Mouse (Mus musculus) right cerebral cortex, postnatal 36 days (tissue): ENCODE data around the gene Itgb2.

Experiments
- DNase-seq, 2 experiments: peaks; one replicate each; pipeline ENCODE4 v3.0.0; 2022; ENCODE audit warnings: low spot score in 2 of 2, mixed read lengths in 1 of 2

Gene Itgb2

DNA sequence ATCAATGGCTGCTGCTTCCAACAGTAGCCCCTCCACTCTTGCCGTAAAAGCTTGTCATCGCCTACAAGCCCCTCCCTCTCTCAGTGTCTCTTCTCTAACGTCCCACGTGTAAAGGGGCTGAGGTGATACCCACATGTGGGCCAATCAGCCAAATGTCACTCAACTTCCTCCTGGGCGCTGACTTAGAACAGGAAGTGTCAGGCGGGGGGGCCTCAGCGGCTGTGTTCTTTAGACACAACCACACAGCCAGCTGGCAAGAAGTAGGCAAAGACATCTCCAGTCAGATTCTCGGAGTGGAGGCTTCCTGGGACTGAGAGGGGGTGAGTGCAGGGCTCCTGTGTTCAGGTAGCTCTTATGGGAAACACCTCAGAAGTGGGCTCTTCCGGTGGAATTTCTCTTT, at the start of gene Itgb2:
Gene Itgb2 (plus strand): TSS at position 113 of the 400 bp plus-strand sequence.
- no peak for DNase-seq

DNA sequence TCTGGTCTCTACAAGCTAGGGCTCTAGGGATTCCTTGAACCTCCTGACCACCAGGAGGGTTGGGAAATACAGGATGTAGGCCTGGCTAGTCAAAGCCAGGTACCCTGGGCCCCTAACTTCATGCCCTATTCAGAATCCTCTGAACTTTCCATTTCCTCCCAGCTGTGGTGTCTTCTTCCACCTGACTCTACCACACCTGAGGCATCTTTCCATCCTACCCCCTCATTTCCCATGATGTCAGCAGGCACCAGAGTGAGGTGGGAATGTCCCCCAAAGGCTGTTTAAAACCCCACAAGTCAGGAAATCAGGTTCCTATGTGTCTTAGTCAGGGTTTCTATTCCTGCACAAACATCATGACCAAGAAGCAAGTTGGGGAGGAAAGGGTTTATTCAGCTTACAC, 48.2 kb upstream of the Itgb2 start:
- no peak for DNase-seq

DNA sequence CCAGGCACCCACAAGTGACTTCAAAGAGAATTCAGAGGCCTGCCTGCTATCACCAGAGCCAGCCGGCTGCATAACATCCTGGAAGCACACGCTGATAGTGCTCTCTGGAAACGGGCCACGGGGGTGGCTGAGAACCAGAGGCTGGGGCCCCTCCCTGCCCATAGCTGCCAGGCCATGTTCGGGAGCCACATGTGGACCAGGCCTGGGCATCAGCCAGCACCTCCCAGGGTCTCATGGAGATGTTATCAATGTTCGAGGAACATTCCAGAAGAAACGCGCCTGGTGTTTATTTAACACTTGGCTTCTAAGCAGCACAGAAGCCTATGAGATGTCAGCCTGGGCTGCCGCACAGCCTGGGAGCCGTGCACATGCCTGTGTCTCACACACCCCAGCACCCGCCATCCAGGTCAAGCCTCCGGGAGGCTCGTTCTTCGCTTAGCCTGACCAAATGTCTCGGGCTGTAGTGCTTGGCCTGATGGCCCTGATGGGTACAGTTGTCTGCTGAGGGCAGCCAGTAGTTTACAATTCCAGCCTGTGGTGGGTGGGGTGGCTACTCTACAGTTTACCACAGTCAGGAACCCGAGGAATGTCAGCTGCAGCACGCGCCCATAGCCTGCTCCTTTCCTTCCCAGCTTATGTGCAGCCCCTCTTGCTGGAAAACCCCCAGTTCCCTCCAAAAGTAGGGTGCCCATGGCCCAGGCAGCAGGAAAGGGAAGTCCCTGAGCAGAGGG, 45.7 kb upstream of the Itgb2 start:
- DNase-seq = no peak

DNA sequence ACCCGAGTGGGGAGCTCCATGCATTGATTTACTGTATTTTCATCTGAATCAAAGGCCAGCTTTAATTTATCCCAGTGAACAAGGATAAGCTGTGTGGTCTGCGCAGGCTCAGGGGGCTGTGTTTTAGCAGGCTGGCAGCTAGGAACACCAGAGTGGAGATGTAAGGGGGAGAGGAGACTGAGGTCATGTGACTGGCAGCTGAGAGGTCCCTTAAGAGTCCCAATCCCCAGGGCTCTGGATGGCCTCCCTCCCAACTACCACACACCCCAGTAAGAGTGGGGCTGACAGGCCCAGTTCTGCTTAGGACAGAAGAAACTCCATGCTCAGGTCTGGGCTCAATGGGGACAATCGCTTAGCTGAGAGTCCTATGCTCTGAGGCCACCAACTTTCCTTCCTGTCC, 44.3 kb upstream of the Itgb2 start:
- no peak for DNase-seq

DNA sequence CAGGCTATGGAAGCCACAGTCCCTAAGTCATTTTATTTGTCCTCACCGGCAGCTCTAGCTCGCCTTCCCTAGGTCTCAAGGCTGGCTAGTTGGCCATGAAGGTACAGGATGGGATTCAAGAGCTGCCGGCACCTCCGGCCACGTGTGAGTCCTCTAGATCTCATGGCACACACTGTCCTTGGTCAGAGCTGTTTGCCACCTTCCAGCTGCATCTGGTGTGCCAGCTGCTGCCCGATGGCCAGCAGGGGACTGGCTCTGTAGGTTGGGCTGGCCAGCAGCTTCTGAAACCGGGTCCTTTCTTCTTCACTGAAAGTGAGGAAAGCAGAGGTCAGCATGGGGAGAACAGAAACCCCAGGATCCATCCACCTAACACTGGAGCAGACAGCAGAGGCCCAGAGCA, 41.9 kb upstream of the Itgb2 start:
- no peak for DNase-seq

DNA sequence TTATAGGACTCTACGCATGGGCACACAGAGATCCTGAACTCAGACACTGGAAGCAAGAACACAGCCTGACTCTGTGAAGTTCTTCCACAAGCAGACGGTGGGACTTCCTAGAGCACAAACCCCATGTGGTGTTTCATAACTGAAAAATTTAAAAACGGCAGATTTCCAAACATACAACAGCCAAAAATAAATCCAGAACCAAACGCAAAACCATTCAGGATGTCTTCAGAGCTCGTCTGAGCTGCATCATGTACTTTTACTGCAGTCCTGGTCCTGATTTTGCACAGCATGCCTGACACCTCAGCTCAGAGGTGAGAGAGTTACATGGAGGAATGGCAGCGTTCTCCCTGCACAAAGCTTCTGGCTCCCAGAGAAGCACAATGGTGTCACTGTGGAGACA, 38.5 kb upstream of the Itgb2 start:
- no peak for DNase-seq

DNA sequence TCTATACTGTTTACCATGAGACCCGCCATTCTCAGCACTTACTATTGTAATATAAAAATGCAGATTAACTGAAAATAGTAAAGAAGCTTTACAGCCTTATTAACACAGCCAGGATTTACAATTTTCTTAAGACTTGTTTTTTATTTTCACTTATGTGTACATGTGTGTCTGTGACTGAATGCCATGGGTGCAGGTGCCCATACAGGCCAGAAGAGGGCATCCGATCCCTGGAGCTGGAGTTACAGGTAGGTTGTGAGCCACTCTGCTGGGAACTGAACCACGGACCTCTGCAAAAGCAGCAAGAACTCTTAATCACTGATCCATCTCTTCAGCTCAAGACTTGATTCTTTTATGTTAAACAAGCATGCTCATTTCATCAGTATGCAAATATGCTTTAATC, 37.2 kb upstream of the Itgb2 start:
- no peak for DNase-seq

DNA sequence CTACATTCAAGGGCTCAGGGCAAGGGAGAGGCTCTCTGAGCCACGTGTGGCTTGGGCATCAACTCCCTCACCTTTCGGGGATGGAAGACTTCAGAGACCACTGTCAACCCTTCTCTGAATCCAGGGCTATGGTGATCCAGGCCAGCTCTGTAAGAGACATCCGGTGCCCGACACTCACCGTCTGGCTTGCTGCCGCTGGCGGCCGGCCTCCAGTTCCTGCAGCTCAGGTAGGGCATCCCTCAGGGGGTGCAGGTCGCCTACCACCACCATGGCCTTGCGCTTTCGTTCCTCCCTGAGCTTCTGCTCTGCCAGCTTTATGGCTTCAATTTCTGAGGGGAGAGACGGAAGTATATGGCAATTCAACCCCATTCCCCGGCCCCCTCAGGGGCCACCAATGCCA, 32.9 kb upstream of the Itgb2 start:
- no peak for DNase-seq

DNA sequence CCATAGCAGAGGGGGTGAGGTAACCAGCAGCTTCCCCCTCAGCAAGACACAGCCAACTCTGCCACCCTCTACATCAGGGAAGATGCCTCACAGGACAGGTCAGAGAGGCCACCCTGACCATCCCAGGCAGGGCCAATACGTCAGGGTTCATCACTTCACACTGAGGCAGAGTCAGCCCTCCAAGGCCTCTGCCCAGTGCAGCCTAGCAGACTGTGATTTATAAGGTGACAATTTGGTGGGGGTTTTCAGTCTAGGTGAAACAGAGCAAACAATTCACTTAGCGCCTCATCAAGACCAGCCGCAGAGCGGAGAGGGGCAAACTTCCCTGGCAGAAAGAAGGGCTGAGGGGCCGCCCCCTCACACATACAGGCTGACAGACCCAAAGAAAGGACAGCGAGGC, 31.8 kb upstream of the Itgb2 start:
- no peak for DNase-seq

DNA sequence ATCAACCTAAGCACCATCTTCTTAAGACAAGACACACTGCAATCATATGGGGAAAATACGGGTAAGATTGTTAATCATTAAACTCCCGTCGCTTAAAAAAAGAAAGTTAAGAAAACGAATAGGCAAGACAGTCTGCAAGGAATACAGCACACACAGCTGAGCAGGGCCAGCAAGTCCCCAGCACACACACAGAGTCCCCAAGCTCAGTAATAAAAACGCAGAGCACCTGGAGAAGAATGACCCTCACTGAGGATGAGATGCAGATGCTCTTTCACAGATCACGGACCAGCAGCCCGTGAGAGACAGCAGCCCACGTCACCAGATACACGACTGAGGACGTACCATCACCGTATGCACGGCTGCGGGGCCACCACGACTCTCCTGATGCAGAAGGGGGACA, 29.4 kb upstream of the Itgb2 start:
- DNase-seq = no peak

DNA sequence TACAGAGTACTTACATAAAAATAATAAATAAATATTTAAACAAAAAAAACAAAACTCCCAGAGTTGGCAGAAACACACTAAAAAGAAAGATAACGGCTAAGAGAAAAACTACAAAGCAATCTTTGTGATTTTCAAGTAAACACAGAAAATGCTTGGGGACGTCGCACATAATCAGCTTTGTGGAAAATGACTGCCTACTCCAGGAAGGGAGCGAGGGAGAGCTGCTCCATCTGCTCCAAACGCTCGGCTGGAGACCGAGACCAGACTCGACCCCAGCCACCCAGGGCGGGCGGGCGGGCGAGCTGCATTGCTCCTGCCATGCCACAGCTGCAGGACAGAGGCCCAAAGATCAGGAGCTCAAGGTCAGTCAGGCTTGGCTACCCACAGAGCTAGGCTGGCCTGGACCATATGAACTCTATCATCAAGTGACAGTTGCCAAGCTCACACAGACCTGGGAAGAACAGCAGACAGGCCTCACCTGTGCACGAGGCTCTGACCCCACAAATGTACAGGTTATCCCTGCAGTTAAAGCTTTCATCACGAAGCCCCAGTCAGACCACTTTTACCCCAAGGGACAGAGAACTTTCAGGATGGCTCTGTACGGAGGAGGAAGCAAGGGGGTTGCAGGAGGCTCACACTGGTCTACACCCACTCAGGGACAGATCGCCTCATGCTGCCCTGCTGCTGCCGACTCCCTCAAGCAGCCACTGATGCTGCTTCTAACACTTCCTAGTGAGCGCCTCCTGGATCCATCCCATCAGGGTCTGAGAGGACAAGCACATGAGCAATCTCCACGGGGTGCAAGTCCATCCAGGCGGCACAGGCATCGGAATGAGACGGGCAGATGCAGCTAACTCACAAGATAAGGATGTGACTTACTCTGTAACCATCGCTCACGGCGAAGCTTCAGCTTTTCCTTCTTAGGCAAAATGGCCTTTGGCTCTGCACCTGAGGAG, 26.8 kb upstream of the Itgb2 start:
- no peak for DNase-seq

DNA sequence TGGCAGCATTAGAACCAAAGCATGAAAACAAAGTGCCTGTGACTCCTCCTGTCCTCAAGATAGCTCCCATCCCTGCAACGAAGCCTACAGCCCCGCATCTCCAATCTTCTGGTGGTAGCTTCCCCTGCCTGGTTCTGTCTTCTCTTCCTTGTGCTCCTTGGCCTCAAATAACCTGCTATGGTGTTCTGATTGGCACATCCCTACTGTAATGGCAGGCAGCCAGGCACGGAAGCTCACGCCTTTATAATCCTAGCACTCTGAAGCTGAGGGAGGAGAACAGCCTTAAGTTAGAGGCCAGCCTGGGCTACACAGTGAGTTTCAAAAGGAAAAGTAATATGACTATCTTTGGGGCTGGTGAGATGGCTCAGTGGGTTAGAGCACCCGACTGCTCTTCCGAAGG, 25.9 kb upstream of the Itgb2 start:
- no peak for DNase-seq

DNA sequence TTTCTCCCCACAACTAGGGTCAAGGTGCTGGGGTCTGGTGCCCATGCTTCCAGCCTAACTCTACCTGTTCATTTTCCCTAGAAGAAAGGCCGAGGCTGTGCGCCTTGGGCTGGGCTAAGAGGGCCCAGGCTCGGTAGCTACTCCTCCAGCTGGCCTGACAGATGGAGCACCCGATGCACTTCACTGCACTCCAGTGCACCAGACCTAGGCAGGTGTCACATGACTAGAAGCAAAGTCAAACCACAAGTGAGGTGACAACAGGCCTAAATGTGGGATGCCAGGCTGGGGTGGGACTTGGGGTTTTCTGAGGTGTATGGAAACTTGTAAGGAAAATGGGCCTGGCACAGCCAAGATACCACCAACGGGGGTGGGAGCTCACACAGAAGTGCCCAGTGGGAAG, 23.5 kb upstream of the Itgb2 start:
- DNase-seq = no peak

DNA sequence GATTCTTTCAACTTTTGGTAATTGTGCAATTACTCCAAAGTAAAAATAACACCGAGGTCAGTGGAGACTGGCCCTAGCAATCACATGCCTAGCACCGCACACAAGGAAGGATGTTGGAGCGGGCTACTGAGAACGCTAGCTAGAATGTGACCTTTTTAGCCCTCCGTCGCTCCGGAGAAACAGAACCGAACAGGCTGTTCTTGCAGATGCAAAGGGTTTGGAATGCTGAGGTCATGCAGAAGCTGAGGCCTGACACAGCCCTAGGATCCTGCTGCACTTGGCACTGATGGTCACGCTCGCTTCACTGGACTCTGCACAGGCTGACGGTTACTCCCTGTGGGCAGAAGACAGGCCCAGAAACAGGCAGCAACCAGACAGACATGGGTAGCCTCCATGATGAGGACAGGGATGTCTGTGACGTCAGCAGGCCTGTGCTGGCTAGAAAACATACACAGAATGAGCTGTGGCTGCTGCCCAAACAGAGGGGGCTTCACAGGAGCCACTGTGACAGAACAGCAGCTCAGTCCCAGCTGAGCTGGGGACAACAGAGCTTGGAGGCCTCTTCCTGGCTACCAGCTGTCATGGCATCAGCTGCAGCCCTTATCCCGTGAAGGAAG, 23.0 kb upstream of the Itgb2 start:
- DNase-seq = no peak

DNA sequence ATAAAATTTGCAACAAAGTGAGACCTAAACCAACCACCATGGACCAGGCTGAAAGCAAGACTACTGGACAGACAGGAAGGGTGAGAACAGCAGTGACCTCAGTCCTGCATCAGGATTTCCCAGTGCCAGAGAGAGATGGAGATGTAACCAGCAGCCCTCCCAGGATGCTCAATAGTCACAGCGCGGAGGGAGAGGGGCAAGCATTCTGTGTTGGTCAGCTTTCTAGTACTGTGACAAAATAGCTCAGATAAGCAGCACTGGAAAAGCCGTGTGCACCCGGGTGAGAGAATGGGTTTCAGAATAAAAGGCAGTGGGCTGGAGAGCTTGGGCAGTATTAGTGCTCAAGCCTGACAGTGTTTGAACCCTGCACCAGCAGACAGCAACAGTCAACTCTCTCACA, 22.3 kb upstream of the Itgb2 start:
- DNase-seq = no peak

DNA sequence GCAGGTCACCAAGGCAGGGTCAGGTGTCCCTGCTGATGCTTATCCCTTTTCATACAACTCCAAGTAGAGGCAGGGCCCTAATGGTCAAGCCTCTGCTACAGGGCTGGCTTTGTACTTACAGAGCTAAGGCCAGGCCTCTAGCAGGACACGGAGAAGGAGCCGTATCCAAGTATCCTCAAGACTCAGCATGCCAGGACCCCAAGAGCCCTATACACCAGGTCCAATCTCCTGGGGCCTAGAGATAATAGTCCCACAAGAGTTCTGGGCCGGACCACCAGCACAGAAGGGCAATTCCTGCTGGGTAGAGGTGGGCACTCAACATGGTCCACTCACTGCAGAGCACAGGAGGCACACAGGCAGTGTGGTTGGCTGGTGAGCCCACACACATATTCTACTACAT, 21.3 kb upstream of the Itgb2 start:
- DNase-seq = no peak

DNA sequence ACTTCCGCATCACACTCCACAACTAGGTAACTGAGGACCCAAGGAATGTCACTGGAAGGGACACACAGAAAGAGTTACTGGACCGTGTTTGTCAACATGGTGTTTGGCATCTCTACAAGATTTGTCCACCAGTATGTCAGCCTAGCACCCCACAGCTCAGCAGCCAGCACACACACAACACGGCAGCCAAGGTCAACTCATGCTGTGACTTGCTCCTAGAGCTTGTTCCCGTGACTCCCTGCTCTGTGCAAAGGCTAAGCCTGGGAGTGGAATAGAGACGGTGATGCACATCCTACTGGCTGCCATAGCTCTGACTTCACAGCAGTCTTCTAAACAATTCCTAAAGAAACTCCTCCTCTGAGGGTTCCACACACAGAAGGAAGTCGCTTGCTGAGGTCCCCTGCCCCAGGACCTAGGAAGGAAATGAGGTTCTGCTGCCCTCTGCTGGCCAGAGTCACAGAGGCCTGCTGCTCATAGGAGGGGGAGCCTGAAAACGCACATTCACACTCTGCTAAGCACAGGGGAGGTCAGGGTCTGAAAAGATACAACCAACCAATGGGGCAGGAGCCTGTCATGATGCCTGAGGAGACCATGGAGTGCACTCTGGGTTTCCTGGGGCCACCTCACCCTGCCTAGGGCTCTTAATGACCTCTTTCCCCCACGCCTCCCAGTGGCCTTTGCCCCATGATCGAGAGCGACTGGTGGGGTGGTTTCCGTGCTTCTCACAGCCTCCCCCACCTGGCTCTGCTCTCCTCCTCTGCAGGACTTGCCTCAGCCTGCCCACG, 20.5 kb upstream of the Itgb2 start:
- no peak for DNase-seq

DNA sequence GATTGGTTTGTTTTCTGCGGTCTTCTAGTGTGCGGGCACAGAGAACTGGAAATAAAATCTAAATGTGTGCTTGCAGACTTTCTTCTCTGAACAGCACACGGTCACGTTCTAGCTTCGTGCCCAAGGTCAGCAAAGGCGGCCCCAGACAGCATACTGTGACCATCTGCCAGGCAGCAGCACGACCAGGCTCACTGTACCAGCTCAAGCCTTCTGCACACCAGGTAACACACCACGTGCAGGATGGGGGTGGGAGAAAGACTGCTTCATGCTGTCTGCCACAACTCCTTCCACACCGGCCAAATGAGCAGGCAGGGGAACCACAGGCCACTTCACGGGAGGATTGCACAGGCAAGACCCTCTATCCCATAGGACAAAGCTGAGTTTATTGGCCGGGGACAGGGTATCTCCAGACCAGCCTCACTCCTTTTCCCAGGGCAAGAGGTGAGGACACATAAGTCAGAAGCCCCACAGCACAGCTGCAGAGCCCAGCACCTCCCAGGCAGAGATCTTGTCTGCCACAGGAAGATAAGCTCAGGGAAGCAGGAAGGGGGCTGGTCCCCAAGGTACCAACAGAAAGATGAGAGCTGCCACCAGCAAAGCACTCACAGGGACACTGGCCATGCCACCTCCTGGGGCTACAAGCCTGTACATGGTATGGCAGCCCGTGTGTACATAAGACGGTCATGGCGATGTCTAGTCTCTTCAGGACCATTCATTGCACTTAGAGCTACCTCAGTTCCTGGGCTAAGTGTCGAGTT, 19.6 kb upstream of the Itgb2 start:
- no peak for DNase-seq

DNA sequence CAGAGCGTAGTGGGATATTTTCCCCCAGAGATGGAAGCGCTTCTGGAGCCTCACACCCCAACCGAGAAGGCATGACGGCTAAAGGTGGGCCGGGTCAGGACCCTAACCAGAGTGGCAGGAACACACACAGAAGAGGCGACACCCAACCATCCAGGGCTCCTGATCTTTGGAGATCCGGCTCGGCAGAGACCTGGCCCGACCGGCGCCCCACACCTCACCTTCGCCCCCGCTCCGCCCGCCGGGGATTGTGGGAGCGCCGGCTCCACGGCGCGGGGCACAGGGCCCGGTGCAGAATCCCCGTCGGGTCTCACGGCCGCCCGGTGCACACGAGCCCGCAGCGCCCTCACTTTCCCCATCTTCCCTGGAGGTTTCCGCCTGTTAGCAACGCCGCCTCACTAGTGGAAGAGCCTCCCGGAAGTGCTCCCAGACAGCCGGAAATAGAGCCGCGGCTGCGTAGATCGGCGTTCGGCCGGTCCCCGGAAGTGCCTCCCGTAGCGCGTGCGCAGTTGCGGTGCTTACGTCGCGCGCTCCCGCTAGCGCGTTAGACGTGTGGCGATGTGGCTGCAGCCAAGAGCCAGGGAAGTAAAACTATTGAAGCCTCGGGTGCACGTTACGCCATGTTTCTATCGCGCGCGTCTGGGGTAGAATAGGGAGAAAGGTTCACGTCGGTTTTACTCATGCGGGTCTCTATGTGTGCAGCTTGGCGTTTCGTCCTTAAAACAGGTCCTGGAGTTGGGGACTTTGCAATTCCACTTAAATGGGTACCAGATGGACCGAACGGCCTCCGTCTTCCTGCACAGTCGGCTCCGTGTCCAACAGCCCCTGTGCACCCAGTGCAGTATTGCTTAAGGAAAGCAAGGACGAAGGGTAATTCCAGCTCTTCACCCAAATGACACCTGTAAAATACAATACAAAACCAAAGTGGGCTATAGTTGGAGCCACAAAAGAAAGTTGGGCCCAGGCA, 14.4 kb upstream of the Itgb2 start, which contains the start of gene Fam207a:
Gene Fam207a (minus strand): TSS at position 401 of the 964 bp plus-strand sequence.
- peak; percentile 90 to 91 for DNase-seq
